Mouse (Mus musculus): ENCODE data around the gene Hoxb1. TPM values are rescaled to one million over a fixed set of nuclear protein-coding genes. Genes with fewer than 3 reads are reported as not detected.

Hoxb1 gene
- polyA plus RNA-seq, 1 experiment from 2014 or later, result 0.32 TPM

DNA sequence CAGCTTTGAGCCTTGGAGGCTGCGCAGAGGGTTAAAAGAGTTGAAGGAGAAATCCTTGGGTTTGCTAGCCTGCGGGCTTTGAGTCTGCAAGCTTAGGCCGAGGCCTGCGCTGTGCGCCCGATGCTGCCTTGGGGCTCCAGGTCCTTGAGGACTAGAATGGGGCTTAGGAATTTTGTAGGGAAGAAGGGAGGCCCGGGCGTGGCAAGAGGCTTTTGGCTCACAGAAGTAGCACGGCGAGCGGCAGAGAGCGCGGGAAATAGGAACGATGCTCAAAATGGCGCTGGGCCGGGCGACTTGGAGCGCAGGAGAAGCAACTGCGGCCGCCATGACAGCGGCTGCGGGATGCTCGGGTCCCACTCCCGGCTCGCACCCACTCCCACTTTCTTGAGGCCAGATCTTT, 11.2 kb upstream of the Hoxb1 start:
- Histone ChIP-seq H3K36me3 (ENCODE audit: control insufficient read depth, insufficient read depth, low read length) (0 out of 2 replicates have a peak, but pooled peaks cover 5% of the 10 kb centered on the region), H3K4me1 (ENCODE audit: control insufficient read depth, insufficient read depth, low read length) (peaks cover 16% of the 10 kb centered on the region), H3K27me3 (ENCODE audit: control insufficient read depth, insufficient read depth, low read length) (no peaks in the 10 kb centered on the region), H3K4me2 (replicated peaks; ENCODE audit: low read depth, low read length) (peak overlapping the region; percentile 86), H3K27ac (ENCODE audit: low read length) (peak overlapping the region; percentile 74), H3K9me3 (ENCODE audit: control insufficient read depth, low read depth, low read length) (no peaks in the 10 kb centered on the region), H3K4me3 (ENCODE audit: low read depth, low read length) (peak overlapping the region; percentile 79), H3K9ac (replicated peaks; ENCODE audit: low read depth, low read length) (peak overlapping the region; percentile 99)
- WGBS, result under 1% methylated on average over 25 of the region's 25 CpGs
- ATAC-seq (ENCODE audit: insufficient number of reproducible peaks, insufficient read depth, low FRiP score, low read depth), result no peak

GRCm38 (mm10) chr11:96354801-96355311, 10.7 kb upstream of the Hoxb1 start:
- Histone ChIP-seq H3K36me3 (ENCODE audit: control insufficient read depth, insufficient read depth, low read length) (0 out of 2 replicates have a peak, but pooled peaks cover 5% of the 10 kb centered on the region), H3K9me3 (ENCODE audit: control insufficient read depth, low read depth, low read length) (no peaks in the 10 kb centered on the region), H3K27me3 (ENCODE audit: control insufficient read depth, insufficient read depth, low read length) (no peaks in the 10 kb centered on the region), H3K4me3 (ENCODE audit: low read depth, low read length) (peak overlapping the region; percentile 79), H3K4me2 (replicated peaks; ENCODE audit: low read depth, low read length) (peak overlapping the region; percentile 86), H3K9ac (replicated peaks; ENCODE audit: low read depth, low read length) (peak overlapping the region; percentile 99), H3K27ac (ENCODE audit: low read length) (peak overlapping the region; percentile 74), H3K4me1 (ENCODE audit: control insufficient read depth, insufficient read depth, low read length) (peaks cover 11% of the 10 kb centered on the region; the same call in 1 of the 2 replicates)
- ATAC-seq (ENCODE audit: insufficient number of reproducible peaks, insufficient read depth, low FRiP score, low read depth), result no peak
- 8% methylated on average over 9 of the region's 9 CpGs for WGBS

DNA sequence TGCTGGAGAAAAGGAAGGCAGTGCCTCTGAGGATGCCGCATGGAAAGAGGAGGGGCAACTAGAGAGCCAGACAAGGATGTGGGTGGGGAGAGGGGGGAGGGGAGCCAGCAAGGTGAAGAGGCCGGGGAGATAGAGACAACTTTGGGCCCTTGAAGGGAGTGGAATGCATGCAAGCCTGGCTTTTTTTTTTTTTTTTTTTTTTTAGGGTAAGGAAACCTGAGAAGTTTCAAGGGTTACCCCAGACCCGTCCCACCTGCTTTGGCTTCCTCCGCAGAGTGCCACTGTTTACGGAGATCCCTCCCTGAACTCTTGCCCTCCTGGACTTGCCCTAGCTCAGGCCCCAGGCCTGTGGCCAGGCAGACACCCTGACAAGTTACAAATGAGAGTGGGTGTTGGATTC, 1.7 kb upstream of the Hoxb1 start:
- Histone ChIP-seq H3K27ac (ENCODE audit: low read length) (no peak overlapping the region), H3K4me1 (ENCODE audit: control insufficient read depth, insufficient read depth, low read length) (peaks cover 14% of the 10 kb centered on the region; the same call in 1 of the 2 replicates), H3K27me3 (ENCODE audit: control insufficient read depth, insufficient read depth, low read length) (no peaks in the 10 kb centered on the region), H3K36me3 (ENCODE audit: control insufficient read depth, insufficient read depth, low read length) (no peaks in the 10 kb centered on the region), H3K9me3 (ENCODE audit: control insufficient read depth, low read depth, low read length) (no peaks in the 10 kb centered on the region), H3K4me2 (replicated peaks; ENCODE audit: low read depth, low read length) (no peak overlapping the region), H3K4me3 (ENCODE audit: low read depth, low read length) (no peak overlapping the region), H3K9ac (replicated peaks; ENCODE audit: low read depth, low read length) (no peak overlapping the region)
- WGBS, result 14% methylated on average over 5 of the region's 5 CpGs
- no peak for ATAC-seq (ENCODE audit: insufficient number of reproducible peaks, insufficient read depth, low FRiP score, low read depth)

DNA sequence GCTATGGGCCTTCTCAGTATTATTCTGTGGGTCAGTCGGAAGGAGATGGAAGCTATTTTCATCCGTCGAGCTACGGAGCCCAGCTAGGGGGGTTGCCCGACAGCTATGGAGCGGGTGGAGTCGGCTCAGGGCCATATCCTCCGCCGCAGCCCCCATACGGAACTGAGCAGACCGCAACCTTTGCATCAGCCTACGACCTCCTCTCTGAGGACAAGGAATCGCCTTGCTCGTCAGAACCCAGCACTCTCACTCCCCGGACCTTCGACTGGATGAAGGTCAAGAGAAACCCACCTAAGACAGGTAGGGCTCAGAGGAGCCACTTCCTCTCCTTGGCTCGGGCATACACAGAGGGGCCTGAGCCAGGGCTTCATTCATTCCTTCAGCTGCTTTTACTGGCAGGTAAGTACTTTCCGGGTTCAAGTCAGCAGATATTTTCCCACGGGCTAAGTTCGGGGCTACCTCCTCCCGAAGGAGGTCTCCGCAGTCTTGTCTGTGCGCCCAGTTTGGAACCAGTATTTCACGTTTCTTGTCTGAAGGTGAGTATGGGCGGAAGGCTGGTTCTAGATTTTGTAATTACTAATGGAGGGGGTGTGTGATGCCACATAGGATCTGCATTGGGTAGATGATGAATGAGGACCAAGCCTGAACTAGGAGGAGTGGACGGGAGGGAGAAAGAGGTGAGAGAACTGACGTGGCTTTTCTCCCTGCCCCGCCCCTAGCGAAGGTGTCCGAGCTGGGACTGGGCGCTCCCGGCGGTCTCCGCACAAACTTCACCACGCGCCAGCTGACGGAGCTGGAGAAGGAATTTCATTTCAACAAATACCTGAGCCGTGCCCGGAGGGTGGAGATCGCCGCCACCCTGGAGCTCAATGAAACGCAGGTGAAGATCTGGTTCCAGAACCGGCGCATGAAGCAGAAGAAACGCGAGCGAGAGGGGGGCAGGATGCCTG, 815 bp downstream of the Hoxb1 start:
- H3K4me1 ChIP-seq (ENCODE audit: control insufficient read depth, insufficient read depth, low read length), result peaks cover 14% of the 10 kb centered on the region; the same call in 1 of the 2 replicates
- H3K27me3 ChIP-seq (ENCODE audit: control insufficient read depth, insufficient read depth, low read length), result no peaks in the 10 kb centered on the region
- H3K4me3 ChIP-seq (ENCODE audit: low read depth, low read length), result peak overlapping the region; percentile 12; the same call in 1 of the 2 replicates
- 7% methylated on average over 47 of the region's 47 CpGs for WGBS
- H3K36me3 ChIP-seq (ENCODE audit: control insufficient read depth, insufficient read depth, low read length), result no peaks in the 10 kb centered on the region
- peak; percentile 33; the same call in 1 of the 2 replicates for ATAC-seq (ENCODE audit: insufficient number of reproducible peaks, insufficient read depth, low FRiP score, low read depth)
- H3K9me3 ChIP-seq (ENCODE audit: control insufficient read depth, low read depth, low read length), result no peaks in the 10 kb centered on the region
- H3K9ac ChIP-seq (replicated peaks; ENCODE audit: low read depth, low read length), result no peak overlapping the region
- peak overlapping the region; percentile 36 for H3K4me2 ChIP-seq (replicated peaks; ENCODE audit: low read depth, low read length)
- H3K27ac ChIP-seq (ENCODE audit: low read length), result no peak overlapping the region

GRCm38 (mm10) chr11:96367141-96367540, 1.6 kb downstream of the Hoxb1 start:
- no peak overlapping the region for H3K9ac ChIP-seq (replicated peaks; ENCODE audit: low read depth, low read length)
- WGBS, result 48% methylated on average over 6 of the region's 6 CpGs
- 0 out of 2 replicates have a peak overlapping the region, but pooled peaks have one; percentile 2 for H3K4me3 ChIP-seq (ENCODE audit: low read depth, low read length)
- H3K9me3 ChIP-seq (ENCODE audit: control insufficient read depth, low read depth, low read length), result no peaks in the 10 kb centered on the region
- H3K4me1 ChIP-seq (ENCODE audit: control insufficient read depth, insufficient read depth, low read length), result peaks cover 17% of the 10 kb centered on the region; the same call in 1 of the 2 replicates
- H3K4me2 ChIP-seq (replicated peaks; ENCODE audit: low read depth, low read length), result peak overlapping the region; percentile 36; the same call in 1 of the 2 replicates
- ATAC-seq (ENCODE audit: insufficient number of reproducible peaks, insufficient read depth, low FRiP score, low read depth), result no peak
- no peaks in the 10 kb centered on the region for H3K36me3 ChIP-seq (ENCODE audit: control insufficient read depth, insufficient read depth, low read length)
- no peak overlapping the region for H3K27ac ChIP-seq (ENCODE audit: low read length)
- no peaks in the 10 kb centered on the region for H3K27me3 ChIP-seq (ENCODE audit: control insufficient read depth, insufficient read depth, low read length)

GRCm38 (mm10) chr11:96368686-96369085, 3.1 kb downstream of the Hoxb1 start:
- ATAC-seq (ENCODE audit: insufficient number of reproducible peaks, insufficient read depth, low FRiP score, low read depth), result no peak

GRCm38 (mm10) chr11:96369140-96369539, 3.6 kb downstream of the Hoxb1 start:
- Histone ChIP-seq H3K9ac (replicated peaks; ENCODE audit: low read depth, low read length) (no peak overlapping the region), H3K9me3 (ENCODE audit: control insufficient read depth, low read depth, low read length) (no peaks in the 10 kb centered on the region), H3K36me3 (ENCODE audit: control insufficient read depth, insufficient read depth, low read length) (no peaks in the 10 kb centered on the region), H3K27me3 (ENCODE audit: control insufficient read depth, insufficient read depth, low read length) (no peaks in the 10 kb centered on the region), H3K27ac (ENCODE audit: low read length) (no peak overlapping the region), H3K4me3 (ENCODE audit: low read depth, low read length) (no peak overlapping the region), H3K4me1 (ENCODE audit: control insufficient read depth, insufficient read depth, low read length) (peaks cover 18% of the 10 kb centered on the region; the same call in 1 of the 2 replicates), H3K4me2 (replicated peaks; ENCODE audit: low read depth, low read length) (no peak overlapping the region)
- WGBS, result 63% methylated on average over 7 of the region's 7 CpGs
- no peak for ATAC-seq (ENCODE audit: insufficient number of reproducible peaks, insufficient read depth, low FRiP score, low read depth)

More at GRCm38 (mm10) chr11:96368686-96369085, 3.1 kb downstream of the Hoxb1 start:
- Histone ChIP-seq H3K4me1 (ENCODE audit: control insufficient read depth, insufficient read depth, low read length) (peaks cover 19% of the 10 kb centered on the region; the same call in 1 of the 2 replicates), H3K27me3 (ENCODE audit: control insufficient read depth, insufficient read depth, low read length) (no peaks in the 10 kb centered on the region), H3K4me3 (ENCODE audit: low read depth, low read length) (no peak overlapping the region), H3K36me3 (ENCODE audit: control insufficient read depth, insufficient read depth, low read length) (no peaks in the 10 kb centered on the region), H3K9me3 (ENCODE audit: control insufficient read depth, low read depth, low read length) (no peaks in the 10 kb centered on the region), H3K9ac (replicated peaks; ENCODE audit: low read depth, low read length) (no peak overlapping the region), H3K27ac (ENCODE audit: low read length) (no peak overlapping the region), H3K4me2 (replicated peaks; ENCODE audit: low read depth, low read length) (no peak overlapping the region)
- 37% methylated on average over 5 of the region's 5 CpGs for WGBS

DNA sequence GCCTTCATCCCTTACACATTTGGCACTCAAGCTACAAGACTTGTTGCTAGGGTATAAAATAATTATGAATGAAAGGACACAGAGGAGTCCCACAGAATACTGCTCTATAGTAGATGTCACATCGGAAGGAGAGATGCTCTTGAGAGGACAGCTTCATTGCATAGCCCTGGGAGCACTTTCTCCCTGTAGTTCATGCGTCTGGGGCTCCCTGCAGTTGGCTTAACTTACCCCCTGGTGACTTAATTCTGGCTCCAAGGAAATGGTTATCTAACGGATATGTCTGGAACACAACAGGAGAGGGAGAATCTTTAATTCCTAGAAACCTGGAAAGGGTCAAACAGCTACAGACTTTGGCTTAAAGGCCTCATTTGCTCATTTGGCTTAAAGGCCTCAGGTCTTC, 6.2 kb downstream of the Hoxb1 start:
- no peak overlapping the region for H3K27ac ChIP-seq (ENCODE audit: low read length)
- peaks cover 10% of the 10 kb centered on the region; the same call in 1 of the 2 replicates for H3K4me1 ChIP-seq (ENCODE audit: control insufficient read depth, insufficient read depth, low read length)
- H3K27me3 ChIP-seq (ENCODE audit: control insufficient read depth, insufficient read depth, low read length), result no peaks in the 10 kb centered on the region
- 27% methylated on average over 3 of the region's 3 CpGs for WGBS
- H3K4me3 ChIP-seq (ENCODE audit: low read depth, low read length), result no peak overlapping the region
- no peak overlapping the region for H3K9ac ChIP-seq (replicated peaks; ENCODE audit: low read depth, low read length)
- H3K4me2 ChIP-seq (replicated peaks; ENCODE audit: low read depth, low read length), result no peak overlapping the region
- no peaks in the 10 kb centered on the region for H3K9me3 ChIP-seq (ENCODE audit: control insufficient read depth, low read depth, low read length)
- ATAC-seq (ENCODE audit: insufficient number of reproducible peaks, insufficient read depth, low FRiP score, low read depth), result no peak
- no peaks in the 10 kb centered on the region for H3K36me3 ChIP-seq (ENCODE audit: control insufficient read depth, insufficient read depth, low read length)

Measured in stomach, embryonic 14.5 days (tissue).